Mouse (Mus musculus) stomach, postnatal 0 days (tissue): Measurements from ENCODE around the gene Glrx.

ENCODE experiments used
- CTCF ChIP-seq: IDR thresholded peaks from 2 replicates; pipeline ENCODE4 v1.5.1; 2016; ENCODE audit warnings: antibody characterized with exemption, low read depth, mild to moderate bottlenecking, moderate library complexity
- EP300 ChIP-seq: optimal IDR thresholded peaks from 2 replicates; pipeline ENCODE3; 2016; ENCODE audit warnings: antibody characterized with exemption

DNA sequence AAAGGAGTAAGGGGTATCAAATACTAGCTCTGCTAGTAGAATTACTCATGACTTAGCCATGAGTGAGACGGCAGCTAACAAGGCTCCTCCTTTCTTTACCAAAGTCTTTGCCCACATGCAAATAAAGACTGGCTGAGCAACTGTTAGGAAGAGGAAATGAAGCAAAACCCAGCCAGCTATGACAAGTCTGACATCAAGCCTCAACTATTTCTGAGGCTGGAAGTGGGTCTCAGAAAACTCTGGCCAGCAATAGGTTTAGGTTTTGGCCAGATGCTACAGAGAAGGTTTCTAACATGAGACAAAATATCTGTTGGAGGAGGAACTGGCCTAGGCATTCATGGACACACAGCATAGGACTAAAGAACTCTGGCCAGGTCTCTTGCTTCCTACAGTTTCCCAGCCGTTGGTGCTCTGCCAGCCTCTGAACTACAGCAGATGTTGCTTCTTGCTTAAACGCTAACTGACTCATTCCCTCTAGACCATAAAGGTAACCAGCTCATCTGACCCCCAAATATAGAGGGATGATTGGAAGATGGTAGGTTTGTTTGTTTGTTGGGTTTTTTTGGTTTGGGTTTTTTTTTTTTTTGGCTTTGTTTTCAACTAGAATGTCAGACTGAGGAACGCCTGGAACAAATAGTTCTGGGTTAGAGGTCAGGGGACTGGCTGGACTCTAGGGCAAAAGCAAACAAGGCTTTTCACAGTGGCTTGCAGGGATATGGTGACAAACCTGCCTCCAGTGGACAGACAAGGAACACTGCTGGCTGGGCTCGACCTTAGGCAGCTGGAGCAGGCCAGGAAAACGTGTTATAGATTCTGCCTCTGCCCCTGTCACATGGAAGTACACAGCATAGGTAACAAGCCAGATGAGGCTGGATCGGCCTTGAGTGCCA, 41.0 kb upstream of the Glrx start:
- TF ChIP-seq CTCF (peak; percentile 60), EP300 (no peak)
